Mouse (Mus musculus) kidney, embryonic 15.5 days (tissue): Measurements from ENCODE around the gene Lat. TPM values are rescaled to one million over a fixed set of nuclear protein-coding genes. Genes with fewer than 3 reads are reported as not detected.
A peak's percentile ranks its signal among the peaks of the same experiment; 100 is the strongest.
"Not testable (repeated sequence)": the region's sequence is repeated elsewhere in the genome, so short reads cannot be mapped to it uniquely, and the experiment has no call there.

ENCODE experiments used
- ATAC-seq: fragments of 200-750 bp; cut with Nextera tagmentation; replicated peaks from 2 replicates; pipeline ENCODE4 v1.8.0; 2017; ENCODE audit warnings: moderate TSS enrichment; ENCODE audit not compliant: low FRiP score
- H3K27ac ChIP-seq: fragments of 300-500 bp; sonication (generic); 2 replicates; pipeline ENCODE4 v1.5.1; 2015; ENCODE audit warnings: mild to moderate bottlenecking, inconsistent platforms
- H3K27me3 ChIP-seq: fragments of 300-500 bp; sonication (generic); 2 replicates; pipeline ENCODE4 v1.6.1; 2015; ENCODE audit warnings: inconsistent platforms
- H3K36me3 ChIP-seq: fragments of 300-500 bp; sonication (generic); 2 replicates; pipeline ENCODE4 v1.6.1; 2015; ENCODE audit warnings: inconsistent platforms
- H3K4me1 ChIP-seq: fragments of 300-500 bp; sonication (generic); 2 replicates; pipeline ENCODE4 v1.6.1; 2015; ENCODE audit warnings: inconsistent platforms
- H3K4me2 ChIP-seq: fragments of 300-500 bp; sonication (generic); 2 replicates; pipeline ENCODE4 v1.6.1; 2015; ENCODE audit warnings: moderate library complexity, mild to moderate bottlenecking, inconsistent platforms
- H3K4me3 ChIP-seq: fragments of 300-500 bp; sonication (generic); replicated peaks from 2 replicates; pipeline ENCODE4 v1.5.1; 2015; ENCODE audit warnings: mild to moderate bottlenecking, inconsistent platforms
- H3K9ac ChIP-seq: fragments of 300-500 bp; sonication (generic); 2 replicates; pipeline ENCODE4 v1.6.1; 2015; ENCODE audit warnings: mild to moderate bottlenecking, inconsistent platforms
- H3K9me3 ChIP-seq: fragments of 300-500 bp; sonication (generic); replicated peaks from 2 replicates; pipeline ENCODE4 v1.6.1; 2016; ENCODE audit warnings: inconsistent platforms
- WGBS: fragments of 180-500 bp; shearing (Covaris S2); methylation state at CpG from one replicate; pipeline ENCODE4 v1.1.7; 2015; ENCODE audit warnings: mixed read lengths; 5-methylcytosine and 5-hydroxymethylcytosine counted together
- microRNA-seq: library from miRNA; unstranded; fragments of <30 nt; microRNA quantifications from one replicate; pipeline ENCODE4, GENCODE M21; 2016
- polyA plus RNA-seq: library from polyadenylated mRNA; unstranded; fragments of >200 nt; fragmentation: Nextera tagmentation; extraction: Ambion mirVana; gene quantifications from 2 replicates; pipeline ENCODE4 v1.2.1, GENCODE M21; 2015

The Lat gene
- polyA plus RNA-seq, 1 experiment from 2014 or later, result 3.0 TPM

- H3K9ac ChIP-seq, result no peak overlapping the region
- WGBS, result 86% methylated on average over 9 of the region's 9 CpGs
- peaks cover 17% of the 10 kb centered on the region for H3K27me3 ChIP-seq
- H3K27ac ChIP-seq, result no peak overlapping the region
- no peak for ATAC-seq
- H3K9me3 ChIP-seq, result no peaks in the 10 kb centered on the region
- H3K4me1 ChIP-seq, result no peaks in the 10 kb centered on the region
- no peaks in the 10 kb centered on the region for H3K36me3 ChIP-seq
- no peak overlapping the region for H3K4me3 ChIP-seq
- H3K4me2 ChIP-seq, result no peak overlapping the region
Observed at GRCm38 (mm10) chr7:126329907-126330645, 39.3 kb downstream of the Lat start.

GRCm38 (mm10) chr7:126328848-126329247, 40.5 kb downstream of the Lat start:
- 88% methylated on average over 5 of the region's 6 CpGs for WGBS
- H3K9me3 ChIP-seq, H3K36me3 ChIP-seq, H3K27ac ChIP-seq, H3K4me2 ChIP-seq, ATAC-seq, H3K4me3 ChIP-seq, H3K4me1 ChIP-seq, H3K9ac ChIP-seq: not testable (repeated sequence)
- H3K27me3 ChIP-seq, result peaks cover 26% of the 10 kb centered on the region

GRCm38 (mm10) chr7:126325576-126326273, 43.6 kb downstream of the Lat start:
- peaks cover 26% of the 10 kb centered on the region for H3K27me3 ChIP-seq
- H3K4me1 ChIP-seq, H3K9me3 ChIP-seq, ATAC-seq, H3K4me3 ChIP-seq, H3K27ac ChIP-seq, H3K36me3 ChIP-seq, H3K9ac ChIP-seq: not testable (repeated sequence)
- WGBS, result 26% methylated on average over 9 of the region's 9 CpGs
- 0 out of 2 replicates have a peak overlapping the region, but pooled peaks have one; percentile 4 for H3K4me2 ChIP-seq

- Histone ChIP-seq H3K4me1 (no peaks in the 10 kb centered on the region), H3K36me3 (no peaks in the 10 kb centered on the region), H3K9ac (no peak overlapping the region), H3K4me2 (no peak overlapping the region), H3K27me3 (peaks cover 26% of the 10 kb centered on the region), H3K4me3 (no peak overlapping the region), H3K9me3 (no peaks in the 10 kb centered on the region), H3K27ac (no peak overlapping the region)
- WGBS, result 20% methylated on average over 3 of the region's 3 CpGs
- no peak for ATAC-seq
Observed at GRCm38 (mm10) chr7:126324791-126325190, 44.6 kb downstream of the Lat start.

GRCm38 (mm10) chr7:126323729-126324128, 45.6 kb downstream of the Lat start:
- no peak overlapping the region for H3K4me3 ChIP-seq
- H3K4me1 ChIP-seq, result no peaks in the 10 kb centered on the region
- 8% methylated on average over 11 of the region's 11 CpGs for WGBS
- H3K4me2 ChIP-seq, result no peak overlapping the region
- H3K9ac ChIP-seq, result no peak overlapping the region
- H3K27me3 ChIP-seq, result peaks cover 26% of the 10 kb centered on the region
- no peak overlapping the region for H3K27ac ChIP-seq
- no peaks in the 10 kb centered on the region for H3K36me3 ChIP-seq
- ATAC-seq, result no peak
- H3K9me3 ChIP-seq, result no peaks in the 10 kb centered on the region

GRCm38 (mm10) chr7:126314273-126314672, 55.1 kb downstream of the Lat start:
- Histone ChIP-seq H3K4me2 (no peak overlapping the region), H3K36me3 (no peaks in the 10 kb centered on the region), H3K27me3 (no peaks in the 10 kb centered on the region), H3K4me1 (no peaks in the 10 kb centered on the region), H3K9me3 (no peaks in the 10 kb centered on the region), H3K9ac (no peak overlapping the region), H3K27ac (no peak overlapping the region), H3K4me3 (no peak overlapping the region)
- no peak for ATAC-seq
- WGBS, result 60% methylated on average over 8 of the region's 8 CpGs

Small RNA genes within 50 kb of the gene (microRNA-seq; reads per million reads assigned to microRNA genes)
- not detected for gene Mir7058

Other genes starting within 250 kb of the Lat start
- 48.5 and 54.7 TPM in 2 replicates for gene Xpo6, start 169.1 kb downstream of the Lat start, polyA plus RNA-seq
- gene Sbk1, start 97.0 kb downstream of the Lat start, polyA plus RNA-seq, result 31.5 and 33.1 TPM in 2 replicates
- 58.9 and 70.8 TPM in 2 replicates for gene Spns1, start 7.9 kb upstream of the Lat start, polyA plus RNA-seq
- gene Nfatc2ip, start 27.2 kb upstream of the Lat start, polyA plus RNA-seq, result 2.8 and 2.9 TPM in 2 replicates
- gene Cd19, start 45.3 kb upstream of the Lat start, polyA plus RNA-seq, result 0.12 and 0.44 TPM in 2 replicates
- gene Rabep2, start 59.2 kb upstream of the Lat start, polyA plus RNA-seq, result 34.5 and 35.7 TPM in 2 replicates
- 13.4 and 25.1 TPM in 2 replicates for gene Atp2a1, start 93.5 kb upstream of the Lat start, polyA plus RNA-seq
- 52.7 and 56.0 TPM in 2 replicates for gene Sh2b1, start 105.9 kb upstream of the Lat start, polyA plus RNA-seq
- gene Tufm, start 117.8 kb upstream of the Lat start, polyA plus RNA-seq, result 154 and 156 TPM in 2 replicates
- gene Atxn2l, start 133.9 kb upstream of the Lat start, polyA plus RNA-seq, result 49.3 and 51.7 TPM in 2 replicates
- gene Eif3c, start 196.8 kb upstream of the Lat start, polyA plus RNA-seq, result 231 and 236 TPM in 2 replicates
- 0.72 and 0.82 TPM in 2 replicates for gene Apobr, start 215.4 kb upstream of the Lat start, polyA plus RNA-seq
- gene Cln3, start 216.2 kb upstream of the Lat start, polyA plus RNA-seq, result 36.0 and 38.8 TPM in 2 replicates
- gene Il27, start 225.4 kb upstream of the Lat start, polyA plus RNA-seq, result not detected in 2 replicates